Mouse (Mus musculus) intestine, embryonic 15.5 days (tissue): Measurements from ENCODE around the gene Cfap300. TPM values are rescaled to one million over a fixed set of nuclear protein-coding genes. Genes with fewer than 3 reads are reported as not detected.
A peak's percentile ranks its signal among the peaks of the same experiment; 100 is the strongest.

Experiments used
- ATAC-seq: fragments of 200-750 bp; cut with Nextera tagmentation; 2 replicates; pipeline ENCODE4 v1.8.0; 2017; ENCODE audit warnings: moderate TSS enrichment, moderate library complexity
- H3K27ac ChIP-seq: fragments of 300-500 bp; sonication (generic); 2 replicates; pipeline ENCODE4 v1.5.1; 2015; ENCODE audit warnings: mild to moderate bottlenecking, inconsistent platforms
- H3K27me3 ChIP-seq: fragments of 300-500 bp; sonication (generic); replicated peaks from 2 replicates; pipeline ENCODE4 v1.6.1; 2015; ENCODE audit warnings: inconsistent platforms
- H3K36me3 ChIP-seq: fragments of 300-500 bp; sonication (generic); 2 replicates; pipeline ENCODE4 v1.6.1; 2015; ENCODE audit warnings: inconsistent platforms
- H3K4me1 ChIP-seq: fragments of 300-500 bp; sonication (generic); replicated peaks from 2 replicates; pipeline ENCODE4 v1.6.1; 2015; ENCODE audit warnings: inconsistent platforms
- H3K4me2 ChIP-seq: fragments of 300-500 bp; sonication (generic); replicated peaks from 2 replicates; pipeline ENCODE4 v1.6.1; 2015; ENCODE audit warnings: mild to moderate bottlenecking, inconsistent platforms
- H3K4me3 ChIP-seq: fragments of 300-500 bp; sonication (generic); replicated peaks from 2 replicates; pipeline ENCODE4 v1.5.1; 2015; ENCODE audit warnings: inconsistent platforms
- H3K9ac ChIP-seq: fragments of 300-500 bp; sonication (generic); 2 replicates; pipeline ENCODE4 v1.6.1; 2015; ENCODE audit warnings: inconsistent platforms
- H3K9me3 ChIP-seq: fragments of 300-500 bp; sonication (generic); 2 replicates; pipeline ENCODE4 v1.6.1; 2016; ENCODE audit warnings: inconsistent platforms
- WGBS: fragments of 180-500 bp; shearing (Covaris S2); methylation state at CpG from one replicate; pipeline ENCODE4 v1.1.7; 2015; 5-methylcytosine and 5-hydroxymethylcytosine counted together
- polyA plus RNA-seq: library from polyadenylated mRNA; unstranded; fragments of >200 nt; fragmentation: Nextera tagmentation; extraction: Ambion mirVana; gene quantifications from 2 replicates; pipeline ENCODE4 v1.2.1, GENCODE M21; 2015

Cfap300 gene
- 7.6 and 8.6 TPM in 2 replicates for polyA plus RNA-seq

GRCm38 (mm10) chr9:8042338-8043043 lies at the start of gene Cfap300:
Gene Cfap300, minus strand, starts transcription at chr9:8042823.
- peak within 1 kb of the TSS; percentile 65 for H3K9ac ChIP-seq
- H3K4me2 ChIP-seq = peak within 1 kb of the TSS; percentile 79
- peak; percentile 99 for ATAC-seq
- peak within 1 kb of the TSS; percentile 69 for H3K27ac ChIP-seq
- H3K4me3 ChIP-seq = peak within 1 kb of the TSS; percentile 75
- no peaks in the 10 kb centered on the region for H3K9me3 ChIP-seq
- H3K36me3 ChIP-seq = no peaks in the 10 kb centered on the region
- H3K4me1 ChIP-seq = no peaks in the 10 kb centered on the region
- no peaks in the 10 kb centered on the region for H3K27me3 ChIP-seq
- WGBS = under 1% methylated on average over 36 of the region's 39 CpGs

- Histone ChIP-seq H3K4me3 (no peak overlapping the region), H3K27me3 (no peaks in the 10 kb centered on the region), H3K4me1 (no peaks in the 10 kb centered on the region), H3K9ac (no peak overlapping the region), H3K4me2 (no peak overlapping the region), H3K9me3 (no peaks in the 10 kb centered on the region), H3K36me3 (no peaks in the 10 kb centered on the region), H3K27ac (no peak overlapping the region)
- ATAC-seq = peak; percentile 59
- 79% methylated on average over 5 of the region's 5 CpGs for WGBS
Observed at GRCm38 (mm10) chr9:8078882-8079281, 36.3 kb upstream of the Cfap300 start.

- Histone ChIP-seq H3K27ac (no peak overlapping the region), H3K4me3 (no peak overlapping the region), H3K4me1 (no peaks in the 10 kb centered on the region), H3K4me2 (no peak overlapping the region), H3K9me3 (no peaks in the 10 kb centered on the region), H3K36me3 (no peaks in the 10 kb centered on the region), H3K27me3 (no peaks in the 10 kb centered on the region), H3K9ac (no peak overlapping the region)
- ATAC-seq = no peak
Observed at GRCm38 (mm10) chr9:8074345-8074744, 31.7 kb upstream of the Cfap300 start.

- Histone ChIP-seq H3K4me3 (no peak overlapping the region), H3K36me3 (no peaks in the 10 kb centered on the region), H3K9ac (no peak overlapping the region), H3K9me3 (no peaks in the 10 kb centered on the region), H3K4me1 (no peaks in the 10 kb centered on the region), H3K27me3 (no peaks in the 10 kb centered on the region), H3K4me2 (no peak overlapping the region), H3K27ac (no peak overlapping the region)
- ATAC-seq = no peak
- WGBS = 95% methylated on average over 3 of the region's 3 CpGs
Observed at GRCm38 (mm10) chr9:8073203-8073755, 30.7 kb upstream of the Cfap300 start.

- Histone ChIP-seq H3K9me3 (no peaks in the 10 kb centered on the region), H3K4me1 (no peaks in the 10 kb centered on the region), H3K27ac (no peak overlapping the region), H3K4me2 (no peak overlapping the region), H3K27me3 (no peaks in the 10 kb centered on the region), H3K36me3 (no peaks in the 10 kb centered on the region), H3K4me3 (no peak overlapping the region), H3K9ac (no peak overlapping the region)
- ATAC-seq = no peak
- 63% methylated on average over 3 of the region's 3 CpGs for WGBS
Observed at GRCm38 (mm10) chr9:8059636-8060035, 17.0 kb upstream of the Cfap300 start.

GRCm38 (mm10) chr9:8054831-8055230 lies 12.2 kb upstream of the Cfap300 start:
- Histone ChIP-seq H3K9me3 (no peaks in the 10 kb centered on the region), H3K27ac (no peak overlapping the region), H3K9ac (no peak overlapping the region), H3K4me1 (no peaks in the 10 kb centered on the region), H3K36me3 (no peaks in the 10 kb centered on the region), H3K4me2 (no peak overlapping the region), H3K27me3 (no peaks in the 10 kb centered on the region), H3K4me3 (no peak overlapping the region)
- peak; percentile 36; the same call in 1 of the 2 replicates for ATAC-seq
- WGBS = 11% methylated on average over 1 of the region's 1 CpGs

GRCm38 (mm10) chr9:8043044-8043387 lies 393 bp upstream of the Cfap300 start:
- Histone ChIP-seq H3K4me3 (peak overlapping the region; percentile 75; the same call in 1 of the 2 replicates), H3K4me2 (peak overlapping the region; percentile 79), H3K9me3 (no peaks in the 10 kb centered on the region), H3K9ac (no peak overlapping the region), H3K27ac (0 out of 2 replicates have a peak overlapping the region, but pooled peaks have one; percentile 69), H3K27me3 (no peaks in the 10 kb centered on the region), H3K36me3 (no peaks in the 10 kb centered on the region), H3K4me1 (no peaks in the 10 kb centered on the region)
- WGBS = 15% methylated on average over 5 of the region's 5 CpGs
- ATAC-seq = peak; percentile 39

GRCm38 (mm10) chr9:8035546-8035945 lies 7.1 kb downstream of the Cfap300 start:
- peak; percentile 81 for ATAC-seq
- H3K36me3 ChIP-seq = no peaks in the 10 kb centered on the region
- peak overlapping the region; percentile 34 for H3K4me2 ChIP-seq
- no peaks in the 10 kb centered on the region for H3K9me3 ChIP-seq
- H3K27me3 ChIP-seq = no peaks in the 10 kb centered on the region
- WGBS = 13% methylated on average over 7 of the region's 7 CpGs
- H3K27ac ChIP-seq = peak overlapping the region; percentile 34; the same call in 1 of the 2 replicates
- no peak overlapping the region for H3K9ac ChIP-seq
- H3K4me1 ChIP-seq = peaks cover 8% of the 10 kb centered on the region; the same call in 1 of the 2 replicates
- H3K4me3 ChIP-seq = no peak overlapping the region

- H3K27me3 ChIP-seq = no peaks in the 10 kb centered on the region
- no peaks in the 10 kb centered on the region for H3K9me3 ChIP-seq
- peak; percentile 16; the same call in 1 of the 2 replicates for ATAC-seq
- H3K4me1 ChIP-seq = peaks cover 8% of the 10 kb centered on the region; the same call in 1 of the 2 replicates
- H3K36me3 ChIP-seq = no peaks in the 10 kb centered on the region
- peak overlapping the region; percentile 34; the same call in 1 of the 2 replicates for H3K4me2 ChIP-seq
- no peak overlapping the region for H3K4me3 ChIP-seq
- H3K27ac ChIP-seq = peak overlapping the region; percentile 34; the same call in 1 of the 2 replicates
- H3K9ac ChIP-seq = no peak overlapping the region
- WGBS = 49% methylated on average over 4 of the region's 4 CpGs
Observed at GRCm38 (mm10) chr9:8035091-8035490, 7.5 kb downstream of the Cfap300 start.

- no peak overlapping the region for H3K4me3 ChIP-seq
- H3K9me3 ChIP-seq = no peaks in the 10 kb centered on the region
- no peak overlapping the region for H3K9ac ChIP-seq
- no peak overlapping the region for H3K27ac ChIP-seq
- peaks cover 8% of the 10 kb centered on the region; the same call in 1 of the 2 replicates for H3K4me1 ChIP-seq
- H3K4me2 ChIP-seq = no peak overlapping the region
- H3K27me3 ChIP-seq = no peaks in the 10 kb centered on the region
- no peaks in the 10 kb centered on the region for H3K36me3 ChIP-seq
- ATAC-seq = peak; percentile 58
- WGBS = 64% methylated on average over 1 of the region's 1 CpGs
Observed at GRCm38 (mm10) chr9:8034143-8034542, 8.5 kb downstream of the Cfap300 start.

- Histone ChIP-seq H3K9ac (no peak overlapping the region), H3K27me3 (no peaks in the 10 kb centered on the region), H3K4me3 (no peak overlapping the region), H3K9me3 (no peaks in the 10 kb centered on the region), H3K36me3 (no peaks in the 10 kb centered on the region), H3K27ac (no peak overlapping the region), H3K4me1 (peaks cover 8% of the 10 kb centered on the region; the same call in 1 of the 2 replicates), H3K4me2 (no peak overlapping the region)
- no peak for ATAC-seq
- WGBS = 87% methylated on average over 5 of the region's 5 CpGs
Observed at GRCm38 (mm10) chr9:8032847-8033246, 9.8 kb downstream of the Cfap300 start.

GRCm38 (mm10) chr9:8018609-8019008 lies 24.0 kb downstream of the Cfap300 start:
- no peaks in the 10 kb centered on the region for H3K36me3 ChIP-seq
- H3K4me3 ChIP-seq = no peak overlapping the region
- no peak overlapping the region for H3K4me2 ChIP-seq
- WGBS = 81% methylated on average over 5 of the region's 5 CpGs
- no peaks in the 10 kb centered on the region for H3K4me1 ChIP-seq
- H3K9ac ChIP-seq = no peak overlapping the region
- no peaks in the 10 kb centered on the region for H3K9me3 ChIP-seq
- no peak for ATAC-seq
- H3K27ac ChIP-seq = no peak overlapping the region
- no peaks in the 10 kb centered on the region for H3K27me3 ChIP-seq
